Mouse (Mus musculus) hematopoietic multipotent progenitor cell, adult 10-12 weeks (in vitro differentiated cells): ENCODE measurements around the gene Tsc22d2. TPM values are rescaled to one million over a fixed set of nuclear protein-coding genes. Genes with fewer than 3 reads are reported as not detected.

Experiments
- polyA plus RNA-seq: library from polyadenylated mRNA; stranded (reverse); fragments of >175 nt; gene quantifications from 2 replicates; pipeline ENCODE4 v1.2.3, GENCODE M21; 2012; ENCODE audit warnings: low replicate concordance

Tsc22d2 gene
- polyA plus RNA-seq, result 24.4 and 65.4 TPM in 2 replicates

GRCm38 (mm10) chr3:58414234-58414938, at the start of gene Tsc22d2:
Gene Tsc22d2 (plus strand): TSS chr3:58414715.

Other genes starting within 250 kb of the Tsc22d2 start
- gene Eif2a, start 111.1 kb downstream of the Tsc22d2 start, polyA plus RNA-seq, result 2.3 and 4.8 TPM in 2 replicates
- 143 and 268 TPM in 2 replicates for gene Serp1, start 111.2 kb downstream of the Tsc22d2 start, polyA plus RNA-seq
- gene Selenot, start 161.9 kb downstream of the Tsc22d2 start, polyA plus RNA-seq, result 24.6 and 30.9 TPM in 2 replicates
- not detected in 2 replicates for gene Erich6, start 222.5 kb downstream of the Tsc22d2 start, polyA plus RNA-seq